Mouse (Mus musculus): ENCODE measurements around the gene Inpp5b. TPM values are rescaled to one million over a fixed set of nuclear protein-coding genes. Genes with fewer than 3 reads are reported as not detected.
"Not testable (repeated sequence)": the region's sequence is repeated elsewhere in the genome, so short reads cannot be mapped to it uniquely, and the experiment has no call there.

Inpp5b gene
- total RNA-seq, 4 experiments from 2014 or later, result 24.9 to 36.2 (median 29.7) TPM

DNA sequence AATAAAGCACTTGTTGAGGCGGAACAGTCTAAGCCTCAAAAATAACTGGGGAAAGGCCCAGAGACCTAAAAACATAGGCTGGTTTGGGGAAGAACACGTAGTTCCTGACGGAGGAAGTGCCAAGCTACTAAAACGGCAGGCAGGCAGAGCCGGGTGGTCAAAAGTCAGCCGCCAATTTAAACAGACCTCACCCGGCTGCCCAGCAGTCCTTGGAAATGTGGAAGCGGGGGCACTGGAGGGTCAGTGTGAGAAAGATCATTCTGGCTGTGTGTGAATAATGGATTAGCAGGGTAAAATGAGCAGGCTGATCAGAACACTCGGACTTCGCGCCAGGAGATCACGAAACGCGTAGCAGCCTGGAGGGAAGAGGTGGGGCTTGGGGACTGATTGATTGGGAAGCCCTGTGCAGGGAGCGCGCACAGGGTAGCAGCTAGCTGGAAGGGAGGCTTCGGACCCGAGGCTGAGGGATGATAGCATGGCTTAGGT lies 31.6 kb upstream of the Inpp5b start:
- no peak for DNase-seq

DNA sequence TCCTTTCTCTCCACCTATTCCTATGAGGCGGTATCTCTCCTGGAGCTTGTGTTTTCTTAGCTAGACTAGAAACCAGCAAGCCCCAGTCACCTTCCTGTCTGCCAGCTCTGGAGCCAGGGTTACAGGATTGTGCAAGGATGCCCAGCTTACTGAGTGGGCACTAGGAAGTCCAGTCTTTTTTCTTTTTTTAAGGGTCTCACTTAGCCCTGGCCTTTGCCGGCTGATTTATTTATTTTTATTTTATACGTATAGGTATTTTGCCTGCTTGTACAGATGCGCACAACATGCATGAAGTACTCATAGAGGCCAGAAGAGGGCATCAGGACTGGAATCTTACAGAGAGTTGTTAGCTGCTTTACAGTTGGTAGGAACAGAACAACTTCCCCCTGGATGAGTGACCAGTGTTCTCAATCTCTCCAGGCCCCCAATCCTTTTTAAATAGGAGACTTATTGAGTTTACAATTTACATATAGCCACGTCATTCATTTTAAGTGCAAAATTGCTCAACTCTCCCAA lies 30.8 kb upstream of the Inpp5b start:
- DNase-seq, result no peak

DNA sequence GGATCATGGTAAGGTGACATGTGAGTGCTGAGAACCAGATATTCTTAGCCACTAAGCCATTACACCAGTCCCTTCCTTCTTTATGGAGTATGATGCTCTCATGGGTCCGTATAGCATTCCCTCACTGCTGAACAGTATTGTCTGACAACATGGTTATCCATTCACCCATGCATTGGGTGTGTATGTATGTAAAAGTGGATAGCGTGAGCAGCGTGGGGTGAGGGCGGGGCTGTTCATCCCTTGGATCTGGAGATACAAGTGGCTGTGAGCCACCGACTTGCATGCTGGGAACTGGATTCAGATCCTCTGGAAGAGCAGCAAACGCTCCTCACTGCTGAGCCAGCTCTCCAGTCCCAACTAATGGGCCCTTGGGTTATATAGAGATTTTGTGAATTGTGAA lies 29.0 kb upstream of the Inpp5b start:
- no peak for DNase-seq

DNA sequence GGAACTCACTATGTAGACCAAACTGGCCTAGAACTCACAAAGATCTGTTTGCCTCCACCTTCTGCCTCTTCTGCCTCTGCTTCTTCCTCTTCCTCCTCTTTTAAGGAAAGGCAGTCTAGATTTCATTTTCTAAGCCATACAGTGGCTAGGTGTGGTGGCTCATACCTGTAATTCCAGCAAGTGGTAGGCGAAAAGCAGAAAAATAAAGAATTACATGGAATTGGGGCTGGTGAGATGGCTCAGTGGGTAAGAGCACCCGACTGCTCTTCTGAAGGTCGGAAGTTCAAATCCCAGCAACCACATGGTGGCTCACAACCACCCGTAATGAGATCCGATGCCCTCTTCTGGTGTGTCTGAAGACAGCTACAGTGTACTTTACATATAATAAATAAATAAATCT lies 27.8 kb upstream of the Inpp5b start:
- DNase-seq, result not testable (repeated sequence)

DNA sequence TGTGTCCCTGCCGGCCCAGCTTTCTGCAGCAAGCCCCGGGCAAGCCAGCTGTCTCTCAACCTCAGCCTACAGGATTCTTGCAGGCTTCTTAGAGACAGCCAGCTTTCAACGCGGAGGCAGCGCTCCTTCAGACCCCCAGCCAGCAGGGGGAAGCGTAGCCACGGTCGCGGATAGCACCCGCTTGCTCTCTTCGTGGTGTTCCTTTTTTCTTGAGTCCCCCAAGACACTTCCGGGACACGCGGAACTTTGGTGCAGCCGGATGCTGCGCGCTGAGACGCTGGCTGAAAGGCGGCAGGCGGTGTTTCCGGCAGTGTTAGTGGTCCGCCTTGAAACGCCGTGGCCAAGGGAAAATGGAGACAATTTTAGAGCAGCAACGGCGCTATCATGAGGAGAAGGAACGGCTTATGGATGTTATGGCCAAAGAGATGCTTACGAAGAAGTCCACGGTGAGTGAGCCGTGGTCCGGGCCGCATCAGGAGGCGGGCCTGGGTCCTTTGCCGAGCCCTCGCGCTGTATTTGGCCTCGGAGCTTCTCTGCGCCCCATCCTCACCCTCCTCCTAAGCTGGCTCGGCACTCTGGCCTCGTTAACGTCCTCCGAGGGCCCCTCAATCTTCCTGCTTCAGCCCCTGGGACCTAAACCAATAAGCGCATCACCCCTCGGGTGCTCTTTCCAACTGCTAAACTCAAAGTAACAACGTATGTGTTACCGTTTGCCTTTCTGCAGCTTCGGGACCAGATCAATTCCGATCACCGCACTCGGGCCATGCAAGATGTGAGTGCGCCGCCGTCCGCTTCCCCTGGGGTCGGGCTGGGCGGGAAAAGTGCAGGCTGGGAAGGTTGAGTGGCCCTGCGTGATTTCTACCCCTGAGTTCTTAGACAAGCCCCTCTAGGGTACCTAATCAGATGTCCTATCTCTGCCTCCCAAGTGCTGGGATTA lies 26.8 kb upstream of the Inpp5b start, which contains the start of gene Sf3a3:
TSS of gene Sf3a3 (plus strand) at position 232 of the 937 bp plus-strand sequence.
- peak; percentile 91 for DNase-seq

DNA sequence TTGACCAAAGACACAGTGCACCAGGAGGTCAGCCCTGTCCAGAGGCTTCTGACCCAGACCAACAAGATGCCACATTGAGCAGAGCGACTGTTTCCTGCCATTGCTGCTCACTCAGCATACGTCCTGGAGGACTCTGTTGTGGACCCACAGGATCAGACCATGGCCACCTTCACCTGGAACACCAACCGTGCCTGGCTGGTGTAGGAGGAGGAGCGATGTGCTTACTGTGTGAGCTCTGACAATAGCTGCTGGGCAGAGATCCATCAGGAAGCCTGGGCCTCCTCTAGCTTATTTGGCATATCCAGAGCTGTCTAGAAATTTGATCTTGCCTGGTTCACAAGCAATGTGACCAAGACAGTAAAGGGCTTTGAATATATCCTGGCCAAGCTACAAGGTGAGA lies 22.5 kb upstream of the Inpp5b start:
- no peak for DNase-seq

DNA sequence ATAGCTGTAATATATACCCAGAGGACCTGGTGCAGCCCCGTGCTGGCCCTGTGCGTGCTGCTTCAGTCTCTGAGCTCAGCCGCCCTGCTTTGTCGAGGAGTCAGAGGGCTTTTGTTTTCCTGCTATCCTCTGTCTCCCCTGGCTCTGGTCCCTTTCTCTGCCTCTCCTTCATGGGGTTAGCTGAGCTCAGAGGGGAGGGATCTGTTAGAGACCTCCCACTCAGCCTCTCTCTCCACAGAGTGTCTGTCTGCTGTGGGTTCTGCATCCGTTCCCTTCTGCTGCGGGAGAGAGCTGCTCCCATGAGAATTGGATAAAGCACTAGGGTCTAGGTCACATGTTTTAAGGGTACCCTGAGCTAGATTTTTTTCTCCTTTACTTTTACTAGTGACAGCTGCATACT lies 15.5 kb upstream of the Inpp5b start:
- DNase-seq, result no peak

DNA sequence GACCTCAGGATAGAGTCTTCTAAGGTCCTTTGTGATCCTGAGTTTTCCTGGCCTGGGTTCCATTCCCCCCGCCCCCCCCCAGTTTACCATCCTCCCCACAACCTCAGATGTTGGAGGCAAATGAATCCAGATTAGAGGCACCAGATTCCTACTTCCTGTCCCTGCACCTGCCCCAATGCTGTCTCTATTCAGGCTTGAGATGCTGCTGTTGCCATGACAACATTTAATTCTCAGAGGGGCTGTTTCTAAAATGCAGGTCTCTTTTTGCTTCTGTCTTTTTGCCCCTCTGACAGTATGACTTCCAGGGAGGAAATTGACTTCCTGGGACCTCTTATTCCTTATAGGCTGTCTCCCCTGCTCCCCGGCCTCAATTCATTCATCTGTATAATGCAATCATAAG lies 4.7 kb upstream of the Inpp5b start:
- no peak for DNase-seq

DNA sequence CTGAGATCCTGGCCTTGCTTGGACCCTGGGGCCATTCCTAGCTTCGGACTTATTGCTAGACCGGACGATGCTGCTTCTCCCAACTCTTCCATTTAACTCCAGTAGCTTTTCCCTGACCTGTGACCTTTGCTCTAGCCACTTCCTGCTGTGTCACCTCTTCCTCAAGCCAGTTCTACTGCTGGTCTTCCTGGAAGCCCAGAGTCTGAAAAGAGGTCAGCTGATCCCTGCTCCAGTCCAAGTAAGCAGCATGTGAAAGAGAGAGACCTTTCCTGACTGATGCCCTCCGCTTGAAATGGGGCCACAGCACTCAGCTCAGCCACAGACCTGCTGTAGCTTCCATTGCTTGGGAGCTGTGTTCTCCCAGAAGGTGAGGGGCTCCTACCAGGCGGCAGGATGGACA lies 4.2 kb upstream of the Inpp5b start:
- DNase-seq, result no peak

DNA sequence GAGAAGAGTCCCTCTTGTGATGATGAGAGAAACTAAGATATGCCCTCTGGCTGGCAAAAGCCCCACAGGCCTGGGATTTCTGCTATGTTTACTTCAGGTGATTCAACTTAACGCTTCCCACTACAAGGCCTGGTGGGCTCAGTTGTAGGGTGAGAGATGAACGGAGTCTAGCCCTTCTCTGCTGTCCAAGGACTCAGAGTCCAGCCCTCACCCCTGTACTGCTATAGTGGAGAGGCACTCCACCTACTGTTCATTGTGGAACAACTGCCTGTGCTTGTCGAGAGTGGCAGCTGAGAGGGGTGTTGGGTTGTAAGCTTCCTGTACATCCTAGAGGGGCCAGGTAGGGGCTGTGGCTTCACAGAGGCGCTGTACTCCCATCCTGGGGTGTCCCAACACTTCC lies 3.6 kb upstream of the Inpp5b start:
- no peak for DNase-seq

DNA sequence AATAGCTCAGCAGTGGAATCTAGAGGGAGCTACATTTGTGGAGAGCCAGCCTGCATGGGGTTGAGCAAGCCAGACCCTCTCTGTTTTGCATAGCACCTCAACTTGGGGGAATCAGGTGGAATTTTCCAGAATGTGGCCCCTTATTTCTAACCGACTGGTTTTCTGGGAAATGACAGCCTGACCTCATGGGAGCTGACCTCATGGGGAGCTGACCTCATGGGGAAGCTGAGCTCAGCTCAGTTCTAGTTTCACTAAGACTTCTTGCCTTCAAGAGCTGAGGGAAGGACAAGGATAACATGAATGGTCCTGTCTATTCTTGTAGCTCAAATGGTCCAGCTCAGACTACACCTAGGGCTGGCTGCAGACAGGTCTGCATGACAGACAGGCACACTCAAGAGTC lies 2.9 kb upstream of the Inpp5b start:
- DNase-seq, result no peak

DNA sequence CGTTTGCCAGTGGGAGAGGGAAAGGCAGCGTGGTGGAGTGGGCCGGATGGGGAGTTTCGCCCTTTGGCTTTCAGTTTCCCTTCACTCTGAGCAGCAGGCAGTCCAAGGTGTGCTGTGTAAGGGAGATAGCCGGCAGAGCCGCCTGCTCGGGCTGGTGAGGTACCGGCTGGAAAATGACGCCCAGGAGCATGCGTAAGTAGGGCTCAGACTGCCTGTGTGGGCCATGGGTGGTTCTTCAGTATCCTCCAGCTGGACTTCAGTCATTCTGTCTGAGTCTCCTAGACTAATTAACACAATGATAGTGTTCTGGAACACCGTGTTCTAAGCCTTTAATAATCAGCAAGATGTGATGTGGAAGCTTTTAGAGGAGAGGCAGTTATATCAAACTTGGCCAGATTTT lies 1.2 kb downstream of the Inpp5b start:
- no peak for DNase-seq

DNA sequence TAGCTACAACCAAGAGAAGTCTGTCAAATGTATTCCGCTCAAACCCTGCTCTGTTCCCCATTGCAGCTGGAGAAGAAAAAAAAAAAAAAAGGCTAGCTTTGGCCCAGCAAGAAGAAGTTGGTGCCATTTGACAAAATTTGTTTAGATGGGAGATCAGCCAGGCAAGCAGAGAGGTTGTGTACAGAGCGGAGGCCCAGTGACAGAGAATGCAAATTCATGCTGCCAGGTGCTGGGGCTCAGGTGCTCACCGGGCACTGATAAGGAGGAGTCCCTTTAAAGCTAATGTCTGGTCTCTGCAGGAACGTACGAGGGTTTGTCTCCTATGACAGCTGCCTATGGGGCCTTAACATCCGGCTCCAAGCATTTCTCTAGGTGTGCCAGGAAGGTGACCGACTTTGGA lies 4.9 kb downstream of the Inpp5b start:
- DNase-seq, result no peak

DNA sequence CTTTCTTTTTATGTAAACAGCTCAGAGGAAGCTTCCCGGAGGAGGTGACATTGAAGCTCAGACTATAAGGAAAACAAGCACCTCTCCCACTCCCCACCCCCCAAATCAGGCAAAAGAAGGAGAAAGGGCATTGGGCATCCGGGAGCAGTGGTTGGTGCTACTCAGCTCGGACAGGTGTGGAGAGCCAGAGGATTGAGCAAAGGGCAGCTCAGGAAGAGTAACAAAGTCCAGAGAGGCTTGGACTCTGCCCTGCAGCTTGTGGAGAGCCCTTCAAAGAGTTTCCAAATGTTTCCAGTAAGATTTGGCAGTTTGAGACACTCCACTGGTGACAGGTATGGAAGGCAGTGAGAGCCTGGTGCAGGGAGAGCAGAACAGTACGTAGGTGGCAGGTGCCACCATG lies 6.2 kb downstream of the Inpp5b start:
- no peak for DNase-seq

DNA sequence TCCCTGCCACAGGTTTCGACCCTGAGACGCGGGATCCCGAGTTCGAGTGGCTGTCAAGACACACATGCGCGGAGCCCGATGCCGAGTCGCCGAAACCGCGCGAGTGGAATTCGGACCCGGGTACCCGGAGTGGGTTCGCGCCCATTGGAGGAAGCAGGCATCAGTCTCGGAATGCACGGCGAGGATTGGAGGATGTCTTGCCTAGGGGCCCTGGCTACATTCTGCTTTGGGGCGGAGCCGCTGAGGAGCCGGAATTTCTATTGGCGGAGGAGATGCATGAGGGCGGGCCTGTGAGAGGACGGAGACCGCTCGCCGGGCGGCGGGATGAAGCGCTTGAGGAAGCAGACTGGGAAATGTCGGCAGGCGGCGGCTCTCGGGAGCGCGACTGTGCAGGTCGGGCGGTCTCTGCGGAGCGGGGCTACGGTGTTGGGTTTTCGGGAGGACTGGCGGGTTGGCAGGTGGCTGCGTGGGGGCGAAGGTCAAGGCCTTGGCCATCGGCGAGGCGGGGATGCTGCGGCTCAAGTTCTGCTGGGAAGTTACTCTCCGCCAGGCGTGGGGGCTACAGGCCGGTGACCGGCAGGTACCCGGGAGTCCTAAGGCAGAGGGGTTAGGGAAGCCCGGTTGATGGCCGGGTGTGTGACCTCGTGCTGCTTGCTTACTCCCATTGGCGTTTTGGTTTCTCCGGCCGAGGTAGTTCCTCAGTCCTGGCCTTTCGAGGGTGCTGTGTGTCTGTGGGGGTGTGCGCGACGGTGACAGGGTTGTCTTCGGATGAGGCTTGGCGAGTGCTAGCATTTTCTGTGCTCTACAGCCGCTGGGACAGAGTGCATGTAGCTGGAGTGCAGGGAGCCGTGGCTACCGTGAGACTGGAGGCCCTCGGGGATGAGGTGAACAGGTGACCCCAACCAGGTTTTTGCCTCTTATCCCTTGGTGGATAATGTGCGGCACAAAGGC lies 9.9 kb downstream of the Inpp5b start:
- peak; percentile 98 for DNase-seq

DNA sequence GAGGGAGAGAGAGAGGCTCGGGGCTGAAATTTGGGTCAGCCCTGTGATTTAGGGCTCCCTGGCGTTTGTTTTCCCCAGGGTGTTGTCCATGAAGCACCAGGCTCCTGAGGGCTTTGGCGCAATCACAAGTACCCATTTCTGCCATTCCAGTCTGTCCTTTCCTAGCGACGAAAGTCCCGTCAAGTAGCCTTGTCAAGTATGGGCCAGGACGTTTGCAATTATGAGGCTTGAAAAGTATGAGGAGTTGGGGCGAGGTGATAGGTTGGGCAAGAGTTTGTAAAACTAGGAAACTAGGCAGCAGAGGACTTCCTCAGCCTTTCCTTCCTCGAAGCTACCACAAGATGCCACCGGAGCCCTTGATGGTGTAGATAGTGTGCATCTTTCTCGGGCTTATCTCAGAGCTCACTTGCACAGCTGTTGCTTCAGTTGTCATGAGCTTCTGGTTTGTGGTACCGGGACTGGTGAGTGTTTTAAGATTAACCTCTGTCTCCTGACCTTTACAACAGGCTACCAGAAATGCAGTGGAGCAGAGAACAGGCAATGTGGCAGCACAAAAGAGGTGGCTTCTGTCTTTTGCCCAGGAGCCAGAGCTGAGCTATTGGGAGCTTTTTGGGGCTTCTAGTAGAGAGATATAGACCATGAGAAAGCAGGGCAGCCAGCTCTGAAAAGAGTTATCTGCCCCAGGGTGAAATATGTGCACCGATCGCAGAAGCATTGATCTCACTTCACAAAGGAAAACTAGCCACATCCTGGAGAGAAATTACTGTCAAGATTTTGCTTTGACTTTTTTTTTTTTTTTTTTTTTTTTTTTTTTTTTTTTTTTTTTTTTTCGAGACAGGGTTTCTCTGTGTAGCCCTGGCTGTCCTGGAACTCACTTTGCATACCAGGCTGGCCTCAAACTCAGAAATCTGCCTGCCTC lies 10.9 kb downstream of the Inpp5b start:
- no peak for DNase-seq

DNA sequence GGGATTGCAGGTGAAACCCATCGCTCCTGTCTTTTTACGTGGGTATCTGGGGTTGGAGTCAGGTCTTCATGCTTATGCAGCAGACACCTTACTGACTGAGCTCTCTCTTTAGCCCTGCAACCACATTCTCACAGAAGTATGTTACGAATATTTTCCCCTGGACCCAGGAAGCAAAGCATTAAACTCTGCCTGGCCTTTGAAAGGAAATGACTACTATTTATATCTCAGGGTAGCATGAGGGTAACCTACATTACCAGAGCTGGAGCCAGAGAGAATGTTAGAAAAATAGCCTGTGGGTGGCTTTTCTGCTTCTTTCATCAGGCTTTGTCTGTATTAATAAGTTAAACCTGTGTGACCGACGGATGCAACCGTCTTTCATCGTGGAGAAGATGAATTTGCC lies 13.9 kb downstream of the Inpp5b start:
- no peak for DNase-seq

DNA sequence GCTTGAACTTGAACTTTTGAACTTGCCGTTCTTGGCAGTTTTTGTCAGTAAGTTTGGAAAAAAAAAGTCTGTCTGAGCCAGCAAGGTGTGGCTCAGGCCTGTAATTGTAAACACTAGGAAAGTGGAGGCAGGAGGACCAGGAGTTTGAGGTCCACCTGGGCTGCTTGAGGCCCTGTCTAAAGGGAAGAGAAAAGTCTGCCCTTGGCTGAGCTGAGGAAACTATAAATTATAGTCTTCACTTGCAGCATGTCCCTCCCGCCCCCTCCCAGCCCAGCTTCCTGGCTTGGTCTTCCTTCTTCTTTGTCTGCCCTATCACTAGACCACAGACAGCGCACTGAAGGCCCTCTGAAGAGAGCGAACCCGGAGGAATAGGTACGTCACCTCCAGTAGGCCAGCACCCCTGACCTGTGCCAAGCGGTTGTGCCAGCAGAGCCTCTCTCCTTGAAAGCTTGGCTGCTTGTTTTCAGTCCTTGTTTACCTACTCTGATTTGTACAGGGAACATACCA lies 17.7 kb downstream of the Inpp5b start:
- DNase-seq, result peak; percentile 46

DNA sequence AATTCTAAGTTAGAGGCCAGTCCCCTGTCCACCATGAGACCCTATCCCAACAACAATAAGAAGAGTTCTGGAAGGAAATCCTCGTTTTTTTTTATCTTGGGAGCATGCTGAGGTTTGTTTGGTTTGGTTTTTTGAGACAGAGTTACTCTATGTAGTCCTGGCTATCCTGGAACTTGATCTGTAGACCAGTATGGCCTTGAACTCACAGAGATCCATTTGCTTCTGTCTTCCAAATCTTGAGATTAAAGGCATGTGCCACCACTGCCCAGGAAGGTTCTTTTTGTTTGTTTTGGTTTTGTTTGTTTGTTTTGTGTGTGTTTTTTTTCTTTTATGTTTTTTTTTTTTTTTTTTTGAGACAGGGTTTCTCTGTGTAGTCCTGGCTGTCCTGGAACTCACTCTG lies 19.6 kb downstream of the Inpp5b start:
- no peak for DNase-seq

DNA sequence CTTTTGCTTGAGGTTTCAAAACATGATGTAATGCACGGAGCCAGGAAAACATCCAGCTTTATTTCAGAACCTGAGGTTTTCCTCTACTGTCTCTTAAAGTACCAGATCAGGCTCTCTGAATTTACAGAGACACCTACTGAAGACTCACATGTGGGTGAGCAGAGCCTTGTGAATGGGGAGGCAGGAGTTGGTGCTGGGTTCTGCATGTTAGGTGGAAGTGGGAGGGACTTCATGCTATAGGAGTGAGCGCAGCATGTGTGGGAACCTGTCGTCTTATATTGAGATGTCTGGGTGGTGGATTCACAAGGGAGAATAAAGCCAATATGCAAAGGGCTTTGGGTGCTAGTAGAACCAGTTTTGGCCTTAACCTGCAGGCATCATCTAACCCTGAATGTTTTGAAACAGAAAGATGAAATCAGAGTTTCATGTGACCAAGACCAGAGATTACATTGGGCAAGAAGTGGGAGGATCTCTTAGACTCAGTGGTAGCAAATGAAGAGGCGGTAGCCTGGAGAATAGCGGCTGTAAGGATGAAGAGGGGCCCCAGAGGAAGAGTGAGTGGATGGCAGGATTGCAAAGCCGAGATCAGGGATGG lies 21.3 kb downstream of the Inpp5b start:
- no peak for DNase-seq

Data from adrenal gland, adult 8-10 months (tissue).